Mouse (Mus musculus): ENCODE results near the gene Myh1.

The Myh1 gene

GRCm38 (mm10) chr11:67199752-67200151, at the start of gene Myh1:
Myh1 (plus strand) TSS chr11:67200052.
- no peak for DNase-seq

- no peak for DNase-seq
Measured at GRCm38 (mm10) chr11:67150237-67150636, 49.6 kb upstream of the Myh1 start.

DNA sequence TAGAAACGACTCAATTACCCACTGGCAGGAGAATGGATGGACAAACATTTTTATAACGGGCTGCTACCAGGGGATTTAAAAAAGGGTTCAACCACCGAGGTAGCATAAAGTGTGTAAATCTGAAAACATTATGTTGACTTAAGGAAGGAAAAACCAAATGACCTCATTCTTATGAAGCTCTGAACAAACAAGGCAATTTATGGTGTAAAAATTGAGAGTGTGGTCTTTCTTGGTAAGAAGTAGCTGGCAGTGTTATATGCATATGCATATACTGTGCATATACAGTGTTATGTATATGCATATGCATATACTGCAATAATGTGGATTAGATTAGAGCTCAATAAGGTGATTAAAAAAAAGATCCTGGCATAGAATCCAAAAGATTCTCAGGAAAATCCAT, 48.7 kb upstream of the Myh1 start:
- DNase-seq: no peak

GRCm38 (mm10) chr11:67151651-67152630, 47.9 kb upstream of the Myh1 start:
- DNase-seq: peak in 1 of 2 experiments; percentile 0

GRCm38 (mm10) chr11:67153123-67153522, 46.7 kb upstream of the Myh1 start:
- DNase-seq: peak; percentile 4 to 10

- no peak for DNase-seq
Measured at GRCm38 (mm10) chr11:67153843-67154242, 46.0 kb upstream of the Myh1 start.

DNA sequence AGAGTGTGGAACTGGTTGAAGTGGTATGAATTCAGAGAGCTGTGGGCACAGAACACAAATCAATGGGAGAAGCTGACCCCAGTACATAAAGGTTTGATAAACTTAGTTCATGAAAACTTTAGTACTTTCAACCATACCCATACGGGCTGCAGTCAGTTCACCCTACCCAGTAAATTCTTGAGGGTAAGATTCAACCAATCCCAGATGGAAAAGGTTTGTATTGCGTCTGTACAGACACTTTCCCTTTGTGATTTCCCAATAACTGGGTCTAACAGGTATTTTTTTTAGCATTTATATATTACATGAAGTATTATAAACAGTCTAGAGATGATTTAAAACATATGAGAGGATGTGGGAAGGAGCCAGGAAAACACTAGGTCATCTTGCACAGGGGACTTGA, 44.2 kb upstream of the Myh1 start:
- DNase-seq: no peak

GRCm38 (mm10) chr11:67160131-67160530, 39.7 kb upstream of the Myh1 start:
- DNase-seq: no peak

DNA sequence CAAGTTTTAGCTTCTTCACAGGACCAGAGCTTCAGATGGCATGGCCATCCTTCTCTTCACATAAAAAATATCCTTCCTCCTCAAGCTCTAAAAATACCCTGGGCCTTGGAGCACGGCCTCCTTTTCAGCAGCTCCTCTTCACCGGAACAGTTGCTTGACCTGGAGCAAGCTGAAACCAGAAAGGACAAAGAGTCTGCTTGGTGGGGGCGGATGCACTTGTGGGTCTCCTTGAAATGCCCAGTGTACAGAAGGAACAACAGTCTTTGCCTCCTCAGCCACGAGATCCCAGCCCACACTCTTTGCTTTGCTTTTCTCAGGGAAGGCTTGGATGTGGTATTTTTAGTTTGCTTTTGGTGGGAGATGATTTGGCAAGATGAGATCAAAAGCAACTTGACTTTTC, 36.2 kb upstream of the Myh1 start:
- no peak for DNase-seq

DNA sequence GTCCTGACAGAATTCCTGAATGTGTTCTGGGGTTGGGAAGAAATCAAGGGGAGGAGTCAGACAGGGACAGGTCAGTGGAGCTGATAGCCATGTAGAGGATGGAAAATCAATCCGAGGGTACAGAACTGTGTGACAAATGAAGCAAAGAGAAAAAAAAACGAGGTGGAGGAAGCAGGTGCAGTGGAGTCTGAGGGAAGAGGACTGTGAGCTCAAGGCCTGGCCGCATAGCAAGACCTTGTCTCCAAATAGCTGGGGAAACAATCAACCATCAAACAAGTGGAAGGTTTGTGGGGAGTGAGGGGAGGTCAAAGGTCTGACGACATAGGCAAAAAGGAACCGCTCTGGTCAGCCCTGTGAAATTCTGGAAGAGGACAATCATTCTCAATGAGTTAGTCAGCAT, 35.0 kb upstream of the Myh1 start:
- DNase-seq: no peak

DNA sequence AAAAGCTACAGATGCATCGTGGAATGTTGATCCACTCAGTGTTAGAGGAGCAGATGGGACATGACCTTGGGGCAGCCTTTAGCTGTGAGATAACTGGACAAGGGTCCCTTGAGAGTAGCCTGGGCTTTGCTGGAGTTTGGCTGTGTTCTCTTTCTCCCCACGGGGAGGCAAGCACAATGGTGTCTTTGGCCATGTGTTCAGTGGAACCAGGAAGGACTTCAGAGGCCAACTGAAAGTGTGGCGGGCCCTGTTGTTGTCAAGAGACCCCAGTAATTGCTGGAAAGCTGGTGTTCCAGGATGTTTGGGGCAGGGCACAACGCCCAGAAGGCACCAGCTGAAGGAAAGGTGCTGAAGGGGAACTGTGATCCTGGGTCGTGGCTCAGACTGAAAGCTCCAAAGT, 30.6 kb upstream of the Myh1 start:
- no peak for DNase-seq

DNA sequence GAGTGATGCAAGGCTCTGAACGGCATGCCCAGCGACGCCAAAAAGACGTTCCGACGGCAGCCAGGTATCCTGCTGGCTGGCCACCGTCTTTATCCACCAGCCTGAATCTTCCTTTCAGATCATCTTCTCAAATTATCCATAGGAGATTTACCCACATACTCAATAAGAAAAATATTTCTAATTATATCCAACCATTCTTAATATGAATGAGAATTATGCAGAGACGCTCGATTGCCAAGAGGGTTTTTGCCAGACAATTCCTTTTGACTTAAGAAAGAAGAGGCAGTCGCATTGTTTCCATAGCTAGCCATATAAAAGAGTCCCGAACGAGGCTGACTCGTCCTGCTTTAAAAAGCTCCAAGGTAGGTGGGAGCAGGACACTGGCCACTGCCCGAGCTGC, 29.1 kb upstream of the Myh1 start, which contains the start of gene Myh2:
Gene Myh2 (plus strand): TSS at position 301 of the 400 bp plus-strand sequence.
- no peak for DNase-seq

GRCm38 (mm10) chr11:67172439-67172838, 27.4 kb upstream of the Myh1 start:
- DNase-seq: no peak

GRCm38 (mm10) chr11:67176376-67176775, 23.5 kb upstream of the Myh1 start:
- DNase-seq: no peak

DNA sequence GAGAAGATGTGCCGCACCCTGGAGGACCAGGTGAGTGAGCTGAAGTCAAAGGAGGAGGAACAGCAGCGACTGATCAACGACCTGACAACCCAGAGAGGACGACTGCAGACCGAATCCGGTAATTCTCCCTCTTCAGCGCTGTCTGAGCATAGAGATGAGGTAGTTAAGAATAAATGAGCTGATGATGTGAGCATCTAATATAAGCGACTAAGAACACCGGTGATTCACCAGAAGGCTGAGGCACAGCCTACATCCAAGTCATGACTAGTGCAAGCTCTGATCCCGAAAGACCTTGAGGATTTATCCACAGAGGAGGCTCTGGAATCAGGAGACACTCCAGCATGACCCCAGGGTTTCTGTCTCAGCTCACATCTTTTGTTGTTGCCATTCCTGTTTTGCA, 9.5 kb upstream of the Myh1 start:
- DNase-seq: no peak

DNA sequence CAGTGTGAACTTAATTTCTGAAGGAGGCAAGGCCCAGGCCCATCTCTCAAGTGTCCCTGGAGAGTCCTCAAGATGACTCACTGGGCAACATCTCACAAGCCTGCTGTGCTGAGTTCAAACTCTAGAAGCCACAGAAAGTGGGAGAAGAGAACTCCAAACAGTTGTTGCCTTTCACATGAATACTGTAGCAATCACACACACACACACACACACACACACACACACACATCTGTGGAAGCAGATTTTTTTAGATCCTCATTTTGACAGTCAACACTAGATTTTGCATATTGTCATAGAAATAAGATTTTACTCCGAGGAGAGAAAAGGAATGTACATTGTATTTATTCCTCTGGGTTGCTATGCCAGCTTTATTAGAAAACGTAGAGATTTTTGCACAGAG, 9.0 kb upstream of the Myh1 start:
- no peak for DNase-seq

- no peak for DNase-seq
Measured at GRCm38 (mm10) chr11:67191496-67191895, 8.4 kb upstream of the Myh1 start.

DNA sequence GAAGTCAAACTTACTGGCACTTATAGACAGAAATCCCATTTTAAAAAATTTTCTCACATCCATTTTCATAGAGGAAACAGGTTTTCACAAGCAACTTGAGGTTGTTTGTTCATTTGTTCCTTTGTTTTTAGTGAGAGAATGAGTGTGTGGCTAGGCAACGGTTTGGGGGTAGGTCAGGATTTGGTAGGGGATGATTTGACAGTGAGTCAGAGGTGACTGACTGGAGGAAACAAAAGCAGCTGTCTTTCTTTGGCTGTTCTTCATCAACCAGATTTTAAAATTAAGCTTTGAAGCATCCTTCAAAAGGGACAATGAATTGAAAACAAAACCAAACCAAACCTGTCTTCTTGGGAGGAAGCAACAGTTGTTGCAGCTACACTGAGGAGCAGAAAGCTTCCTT, 531 bp upstream of the Myh1 start:
- no peak for DNase-seq

DNA sequence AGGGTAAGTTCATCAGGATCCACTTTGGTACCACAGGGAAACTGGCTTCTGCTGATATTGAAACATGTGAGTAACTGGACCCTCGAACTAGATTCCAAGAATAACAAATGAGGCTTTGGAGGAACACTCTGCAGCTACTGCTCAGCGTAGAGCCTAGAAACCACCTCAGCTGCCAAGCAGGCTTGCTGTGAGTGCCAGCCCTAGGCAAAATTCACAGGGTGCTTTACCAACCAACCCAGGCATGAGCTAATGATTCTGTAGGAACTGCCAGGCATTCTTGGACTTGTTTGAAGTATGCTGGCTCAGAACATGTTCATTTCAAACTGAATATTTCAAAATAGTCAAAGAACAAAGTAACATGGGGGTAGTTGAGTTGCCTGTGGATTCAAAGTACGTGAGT, 4.9 kb downstream of the Myh1 start:
- peak in 1 of 2 experiments; percentile 11 for DNase-seq

DNA sequence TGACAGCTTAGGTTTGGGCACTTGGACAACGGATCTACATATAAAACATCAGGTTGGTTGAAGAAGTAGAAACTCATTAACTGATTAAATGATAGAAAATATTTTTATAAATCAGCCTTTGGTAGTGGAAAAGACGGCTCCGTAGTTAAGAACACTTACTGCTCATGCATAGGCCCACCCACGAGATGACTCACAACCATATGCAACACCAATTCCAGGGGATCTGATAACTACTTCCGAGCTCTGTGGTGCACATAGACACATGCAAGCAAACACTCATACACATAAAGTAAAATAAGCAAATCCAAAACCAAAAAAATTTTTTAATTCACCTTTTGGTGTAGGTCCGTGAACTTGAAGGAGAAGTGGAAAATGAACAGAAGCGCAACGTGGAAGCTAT, 22.0 kb downstream of the Myh1 start:
- DNase-seq: no peak

GRCm38 (mm10) chr11:67224466-67224865, 24.6 kb downstream of the Myh1 start:
- no peak for DNase-seq

GRCm38 (mm10) chr11:67228731-67229130, 28.9 kb downstream of the Myh1 start:
- no peak for DNase-seq

DNA sequence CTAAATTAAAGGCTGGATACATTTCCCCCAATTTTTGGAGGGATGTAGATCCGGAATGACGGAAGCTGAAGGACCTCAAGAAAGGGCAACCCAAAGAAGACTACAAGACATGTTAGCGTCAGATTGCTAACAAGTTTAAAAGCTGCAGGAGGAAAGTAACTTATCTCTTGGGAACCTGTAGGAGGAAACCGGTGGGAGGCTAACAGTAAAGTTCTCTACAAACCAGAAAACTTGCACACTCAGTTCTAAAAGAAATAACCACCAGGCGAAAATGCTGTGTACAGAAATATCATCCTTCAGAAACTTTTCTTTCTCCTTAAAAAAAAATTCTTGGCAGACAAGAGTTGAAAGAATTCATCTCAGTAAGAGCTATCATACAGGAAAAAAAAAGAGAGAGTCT, 29.3 kb downstream of the Myh1 start:
- no peak for DNase-seq

- DNase-seq: no peak
Measured at GRCm38 (mm10) chr11:67229946-67230345, 30.1 kb downstream of the Myh1 start.
